Mouse (Mus musculus) lung, adult 2 months (tissue): ENCODE results near the gene Mylk4. TPM values are rescaled to one million over a fixed set of nuclear protein-coding genes. Genes with fewer than 3 reads are reported as not detected.
A peak's percentile ranks its signal among the peaks of the same experiment; 100 is the strongest.

Source experiments
- DNase-seq: peaks from one replicate; pipeline ENCODE4 v3.0.0; 2022
- H3K4me1 ChIP-seq: fragments of 200-500 bp; 2 replicates; pipeline ENCODE4 v1.6.1; 2011; ENCODE audit warnings: low read length; ENCODE audit not compliant: control insufficient read depth, insufficient read depth
- H3K4me3 ChIP-seq: fragments of 200-500 bp; replicated peaks from 2 replicates; pipeline ENCODE3; 2011; ENCODE audit warnings: low read depth, mild to moderate bottlenecking, control low read depth, low read length; ENCODE audit errors: extremely low read depth
- CTCF ChIP-seq: fragments of 200-500 bp; IDR thresholded peaks from 2 replicates; pipeline ENCODE4 v1.5.1; 2011; ENCODE audit warnings: mild to moderate bottlenecking, low read length, control low read depth; ENCODE audit not compliant: insufficient read depth
- POLR2A ChIP-seq: fragments of 200-500 bp; IDR thresholded peaks from 2 replicates; pipeline ENCODE4 v1.6.1; 2011; ENCODE audit warnings: low read depth, mild to moderate bottlenecking, control low read depth, low read length, borderline replicate concordance; ENCODE audit errors: extremely low read depth
- WGBS: fragments of 180-500 bp; shearing (Covaris S2); methylation state at CpG from one replicate; pipeline ENCODE4 v1.1.7; 2018; 5-methylcytosine and 5-hydroxymethylcytosine counted together
- polyA plus RNA-seq: library from polyadenylated mRNA; depleted of rRNA; stranded (reverse); fragments of >200 nt; gene quantifications from 2 replicates; pipeline ENCODE4 v1.2.3, GENCODE M21; 2012

Gene Mylk4
- polyA plus RNA-seq, 1 experiment: 4.1 TPM

DNA sequence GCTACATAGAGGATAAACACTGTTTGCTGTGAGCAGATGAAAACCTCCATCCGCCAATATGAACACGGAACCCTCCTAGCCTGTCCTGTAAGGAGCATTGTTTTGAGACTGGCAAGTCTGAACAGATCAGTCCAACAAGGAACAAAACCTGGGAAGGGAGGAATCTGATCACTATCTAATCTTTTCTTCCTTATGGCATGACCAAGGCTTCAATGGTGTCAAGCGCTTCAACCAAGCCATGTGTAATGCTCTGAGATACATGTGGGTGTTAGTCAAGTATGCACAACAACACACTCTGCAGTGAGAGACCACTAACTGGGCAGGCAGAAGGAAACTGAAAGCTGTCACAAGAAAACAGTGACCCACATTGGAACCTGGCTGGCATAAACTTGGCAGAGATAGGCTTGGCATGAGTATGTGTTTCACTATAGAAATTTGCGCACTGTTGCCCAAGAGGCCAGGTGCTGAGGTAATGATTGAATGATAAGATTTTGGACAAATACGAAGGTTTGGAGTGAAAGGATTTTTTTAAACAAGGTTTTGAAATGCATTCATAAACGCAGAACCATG lies 89.8 kb downstream of the Mylk4 start:
- TF ChIP-seq CTCF (no peak), POLR2A (no peak)
- 78% methylated on average over 6 of the region's 6 CpGs for WGBS
- DNase-seq: no peak
- no peak overlapping the region for H3K4me3 ChIP-seq
- no peaks in the 10 kb centered on the region for H3K4me1 ChIP-seq

DNA sequence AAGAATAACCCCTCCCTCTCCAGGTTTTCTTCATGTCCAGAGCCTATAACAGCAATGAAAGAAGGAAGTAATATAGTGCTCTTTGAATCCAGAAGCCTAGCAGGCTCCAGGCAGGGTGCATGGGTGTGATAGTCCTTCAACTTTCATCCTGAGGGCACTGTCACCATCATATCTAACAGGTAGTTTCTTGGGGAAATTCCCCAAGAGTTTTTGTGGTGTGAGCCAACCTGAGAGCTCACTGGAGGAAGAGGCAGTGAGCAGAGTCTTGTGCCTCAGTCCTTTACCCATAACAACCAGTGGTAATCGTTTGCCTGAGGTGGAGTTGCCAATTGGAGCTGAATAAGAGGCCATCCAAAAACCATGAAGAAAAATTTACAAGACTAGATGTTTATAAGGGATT lies 91.2 kb downstream of the Mylk4 start:
- H3K4me3 ChIP-seq: no peak overlapping the region
- H3K4me1 ChIP-seq: no peaks in the 10 kb centered on the region
- TF ChIP-seq POLR2A (no peak), CTCF (no peak)
- no peak for DNase-seq
- 63% methylated on average over 1 of the region's 1 CpGs for WGBS

DNA sequence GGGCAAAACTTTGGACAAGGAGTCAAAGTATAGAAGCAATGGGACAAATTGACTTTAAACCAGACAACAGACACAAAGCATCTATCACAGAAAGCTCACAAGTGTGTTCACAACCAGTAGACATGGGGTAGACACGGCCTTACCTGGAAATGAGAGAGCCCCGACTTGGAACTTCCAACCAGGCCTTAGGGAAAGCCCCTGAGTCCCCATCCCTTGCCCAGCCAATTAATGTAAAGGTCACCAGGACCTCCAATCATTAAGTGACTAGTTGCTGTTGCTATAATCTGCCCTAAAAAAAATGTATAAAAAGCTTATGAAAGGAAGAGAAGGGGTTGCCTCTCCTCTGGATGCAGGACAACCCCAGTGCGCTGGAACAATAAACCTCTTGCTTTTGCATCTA lies 93.5 kb downstream of the Mylk4 start:
- no peak overlapping the region for H3K4me3 ChIP-seq
- TF ChIP-seq CTCF (no peak), POLR2A (no peak)
- DNase-seq: no peak
- H3K4me1 ChIP-seq: no peaks in the 10 kb centered on the region
- WGBS: 88% methylated on average over 3 of the region's 3 CpGs

DNA sequence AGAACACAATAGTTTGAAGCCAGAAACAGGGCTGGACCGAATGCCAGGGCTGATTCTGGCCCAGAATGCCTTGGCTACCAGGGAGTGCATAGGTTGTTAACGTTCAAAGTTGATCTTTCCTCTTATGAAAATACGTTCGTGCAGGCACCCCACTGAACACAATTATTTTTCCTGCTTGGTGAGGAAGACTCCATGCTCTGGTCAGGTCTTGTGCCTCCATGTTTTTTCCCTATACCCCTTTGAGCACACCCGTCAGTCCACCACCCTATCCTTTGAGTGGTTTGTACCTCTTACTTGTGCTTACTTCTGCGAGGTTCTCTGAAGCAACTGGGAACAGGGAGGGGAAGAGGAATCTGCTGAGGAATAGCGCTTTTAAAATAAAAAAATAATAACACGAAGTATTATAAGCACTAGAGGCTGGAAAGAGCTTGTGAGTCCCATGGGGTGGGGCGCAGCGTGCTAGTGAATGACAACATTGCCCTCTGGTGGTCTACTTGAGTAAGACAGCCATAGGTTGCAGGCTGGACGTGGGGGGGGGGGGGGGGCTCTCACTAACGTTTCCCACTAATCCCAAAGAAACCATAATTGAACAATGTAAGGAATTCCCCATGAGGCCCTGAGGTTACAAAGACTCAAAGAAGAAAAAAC lies 102.8 kb downstream of the Mylk4 start:
- TF ChIP-seq POLR2A (no peak), CTCF (peak; percentile 62)
- Histone ChIP-seq H3K4me1 (no peaks in the 10 kb centered on the region), H3K4me3 (no peak overlapping the region)
- WGBS: 24% methylated on average over 12 of the region's 12 CpGs
- peak; percentile 21 for DNase-seq

DNA sequence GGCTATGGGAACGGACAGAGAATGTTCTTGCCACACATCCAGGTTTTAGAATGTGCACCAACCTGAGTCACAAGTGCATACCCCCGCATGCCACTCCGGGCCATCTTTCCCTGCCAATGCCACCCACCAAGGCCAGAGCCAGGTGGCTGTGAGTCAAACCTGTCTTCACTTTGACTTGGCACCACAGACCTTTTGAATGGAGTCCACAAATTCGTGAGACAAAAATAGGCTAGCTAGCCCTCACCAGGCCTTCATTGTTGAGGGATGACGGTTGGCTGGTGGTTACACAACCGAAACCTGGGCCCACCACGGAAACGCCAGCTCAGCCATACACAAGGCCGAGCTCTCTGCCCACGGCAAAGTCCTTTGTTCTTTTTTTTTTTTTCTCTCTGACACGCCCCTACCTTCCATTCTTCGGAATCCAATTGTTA lies 103.6 kb downstream of the Mylk4 start:
- DNase-seq: no peak
- TF ChIP-seq CTCF (no peak), POLR2A (no peak)
- no peaks in the 10 kb centered on the region for H3K4me1 ChIP-seq
- 78% methylated on average over 12 of the region's 12 CpGs for WGBS
- no peak overlapping the region for H3K4me3 ChIP-seq

DNA sequence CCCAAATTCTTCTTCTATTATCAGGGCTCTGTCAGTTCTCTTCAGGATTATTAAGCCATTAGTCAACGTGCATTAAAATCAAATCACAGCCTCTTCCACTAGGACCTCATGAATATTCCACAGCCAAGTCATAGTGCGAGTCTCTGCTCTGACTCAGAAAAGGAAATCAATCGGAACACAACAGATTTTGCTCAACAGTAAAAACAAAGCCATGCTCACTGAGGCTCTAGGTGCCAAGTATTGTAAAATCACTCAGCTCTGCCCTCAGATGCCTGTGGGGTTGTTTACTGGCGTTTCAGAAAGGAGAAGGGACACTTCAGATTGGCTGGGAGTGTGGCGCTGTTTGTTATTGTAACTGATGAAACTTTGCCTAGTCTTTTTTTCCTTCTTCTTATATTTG lies 104.8 kb downstream of the Mylk4 start:
- 53% methylated on average over 5 of the region's 5 CpGs for WGBS
- TF ChIP-seq CTCF (no peak), POLR2A (no peak)
- no peaks in the 10 kb centered on the region for H3K4me1 ChIP-seq
- H3K4me3 ChIP-seq: no peak overlapping the region
- DNase-seq: no peak

DNA sequence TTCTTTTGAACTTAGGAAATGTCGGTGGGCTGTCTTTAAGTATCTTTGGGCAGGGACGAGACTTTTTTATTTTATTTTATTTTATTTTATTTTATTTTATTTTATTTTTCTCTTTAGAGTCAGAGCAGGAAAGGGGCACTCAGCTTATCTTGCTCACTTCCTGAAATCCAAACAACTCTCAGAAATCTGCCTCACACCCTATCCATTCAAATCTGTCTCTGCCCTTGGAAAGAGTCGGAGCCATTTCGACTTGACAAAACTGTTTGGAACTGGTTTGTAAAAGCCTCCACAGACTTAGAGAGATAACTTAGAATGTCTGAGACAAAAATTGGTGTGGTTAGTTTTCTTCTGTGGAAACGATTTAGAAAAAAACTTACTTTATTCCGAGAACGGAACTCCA lies 113.0 kb downstream of the Mylk4 start:
- WGBS: 27% methylated on average over 7 of the region's 7 CpGs
- no peak for TF ChIP-seq CTCF
- no peak for TF ChIP-seq POLR2A

DNA sequence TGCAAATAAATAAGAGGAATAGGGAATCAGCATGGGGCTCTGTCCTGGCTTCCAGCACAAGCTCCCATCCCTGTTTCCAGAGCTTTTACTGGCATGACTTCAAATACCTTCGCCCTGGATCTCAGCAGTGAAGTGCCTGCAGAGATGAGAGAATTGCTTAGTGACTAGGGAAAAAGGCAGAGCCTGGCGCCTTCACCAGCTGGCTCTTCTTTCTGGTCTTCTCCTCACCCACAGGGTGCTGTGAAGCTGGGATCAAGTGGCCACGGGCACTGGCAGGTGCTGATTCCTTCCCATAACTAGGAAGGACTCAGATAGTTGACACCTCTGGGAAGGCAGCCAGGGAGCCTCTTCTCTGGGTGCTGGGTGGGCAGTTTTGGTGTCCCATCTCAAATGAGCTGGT lies 115.5 kb downstream of the Mylk4 start:
- Histone ChIP-seq H3K4me3 (no peak overlapping the region), H3K4me1 (no peaks in the 10 kb centered on the region)
- 74% methylated on average over 3 of the region's 3 CpGs for WGBS
- no peak for TF ChIP-seq CTCF
- no peak for DNase-seq

More for the DNA sequence above, 113.0 kb downstream of the Mylk4 start:
- DNase-seq: no peak
- H3K4me3 ChIP-seq: no peak overlapping the region
- H3K4me1 ChIP-seq: no peaks in the 10 kb centered on the region

DNA sequence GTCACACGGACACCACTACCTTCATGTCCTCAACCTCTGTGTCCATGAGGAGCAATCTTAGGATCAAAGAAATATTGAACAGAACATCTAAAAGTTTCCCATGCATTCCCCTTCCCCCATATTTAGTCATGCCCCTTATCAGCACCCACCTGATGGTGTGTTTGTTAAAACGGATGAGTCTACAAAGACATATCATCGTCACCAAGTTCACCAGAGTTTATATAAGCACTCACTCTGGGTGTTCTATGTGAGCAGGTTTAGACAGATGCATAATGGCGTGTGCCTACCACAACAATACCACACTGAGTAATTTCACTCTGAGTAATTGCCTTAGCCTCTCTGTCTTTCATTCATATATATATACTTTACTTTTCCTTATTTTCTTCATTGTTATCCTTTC lies 116.4 kb downstream of the Mylk4 start:
- WGBS: 73% methylated on average over 4 of the region's 4 CpGs
- Histone ChIP-seq H3K4me3 (no peak overlapping the region), H3K4me1 (no peaks in the 10 kb centered on the region)
- no peak for TF ChIP-seq CTCF
- no peak for TF ChIP-seq POLR2A
- DNase-seq: no peak

DNA sequence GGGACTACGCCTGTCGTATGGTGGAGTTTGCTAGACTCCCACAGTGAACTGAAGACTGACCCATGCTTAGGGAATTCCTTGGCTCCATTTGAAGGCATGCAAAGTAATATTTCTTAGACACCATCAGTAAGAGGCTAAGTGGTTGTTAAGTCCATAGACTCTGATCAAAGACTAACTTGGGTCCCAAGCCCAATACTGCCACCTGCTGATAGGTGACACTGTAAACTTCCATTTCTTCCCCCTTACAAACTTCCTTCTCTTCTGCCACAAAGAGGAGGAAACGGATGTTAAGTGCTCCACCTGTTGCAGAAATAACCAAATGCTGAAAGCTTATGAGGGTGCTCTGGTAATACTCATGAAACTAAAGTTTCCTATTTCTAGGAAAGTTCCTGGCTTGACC lies 121.7 kb downstream of the Mylk4 start:
- DNase-seq: no peak

DNA sequence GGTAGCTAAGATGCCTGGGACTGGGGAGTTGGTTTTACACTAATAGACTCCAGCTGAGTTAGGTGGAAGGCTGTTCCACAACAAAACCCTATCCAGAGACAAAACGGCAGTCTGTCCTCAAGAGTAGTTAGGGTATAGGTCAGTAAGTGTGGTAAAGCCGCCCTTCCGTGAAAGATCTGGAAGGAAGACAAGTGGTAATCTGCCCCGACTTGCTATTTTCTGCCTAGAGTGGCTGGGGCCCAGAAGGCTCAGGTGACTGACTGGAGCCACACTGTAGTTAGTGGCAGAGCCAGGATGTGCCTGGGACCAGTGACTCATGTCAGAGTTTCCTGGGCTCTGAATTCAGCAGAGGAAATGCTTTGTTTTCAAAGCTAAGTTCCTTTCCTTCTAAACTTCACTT lies 123.5 kb downstream of the Mylk4 start:
- TF ChIP-seq CTCF: no peak
- TF ChIP-seq POLR2A: no peak
- no peak for DNase-seq

More for the DNA sequence above, 121.7 kb downstream of the Mylk4 start:
- Histone ChIP-seq H3K4me3 (no peak overlapping the region), H3K4me1 (no peaks in the 10 kb centered on the region)
- 54% methylated on average over 3 of the region's 3 CpGs for WGBS
- TF ChIP-seq POLR2A (no peak), CTCF (no peak)

More for the DNA sequence above, 123.5 kb downstream of the Mylk4 start:
- Histone ChIP-seq H3K4me1 (no peaks in the 10 kb centered on the region), H3K4me3 (no peak overlapping the region)
- WGBS: 41% methylated on average over 4 of the region's 4 CpGs
